Mouse (Mus musculus) heart, embryonic 10.5 days (tissue): Measurements from ENCODE around the gene B230219D22Rik. TPM values are rescaled to one million over a fixed set of nuclear protein-coding genes. Genes with fewer than 3 reads are reported as not detected.

Experiments
- DNase-seq: peaks from one replicate; pipeline ENCODE4 v3.0.0-alpha.2; 2017; ENCODE audit warnings: low spot score
- H3K27ac ChIP-seq: fragments of 300-500 bp; sonication (generic); 2 replicates; pipeline ENCODE4 v1.5.1; 2016; ENCODE audit warnings: mild to moderate bottlenecking
- H3K27me3 ChIP-seq: fragments of 300-500 bp; sonication (generic); 2 replicates; pipeline ENCODE4 v1.6.1; 2016; ENCODE audit warnings: mild to moderate bottlenecking; ENCODE audit not compliant: poor library complexity, insufficient read depth, severe bottlenecking
- H3K36me3 ChIP-seq: fragments of 300-500 bp; sonication (generic); 2 replicates; pipeline ENCODE4 v1.6.1; 2016; ENCODE audit warnings: mild to moderate bottlenecking, moderate library complexity
- H3K4me1 ChIP-seq: fragments of 300-500 bp; sonication (generic); 2 replicates; pipeline ENCODE4 v1.6.1; 2016; ENCODE audit warnings: mild to moderate bottlenecking
- H3K4me3 ChIP-seq: fragments of 300-500 bp; sonication (generic); 2 replicates; pipeline ENCODE4 v1.5.1; 2016; ENCODE audit warnings: mild to moderate bottlenecking, moderate library complexity
- H3K9me3 ChIP-seq: fragments of 300-500 bp; sonication (generic); 2 replicates; pipeline ENCODE4 v1.6.1; 2016; ENCODE audit warnings: mild to moderate bottlenecking, moderate library complexity
- WGBS: fragments of 180-500 bp; shearing (Covaris S2); methylation state at CpG from one replicate; pipeline ENCODE4 v1.1.7; 2016; 5-methylcytosine and 5-hydroxymethylcytosine counted together
- polyA plus RNA-seq: library from polyadenylated mRNA; unstranded; fragments of >200 nt; fragmentation: Nextera tagmentation; extraction: Ambion mirVana; gene quantifications from 2 replicates; pipeline ENCODE4 v1.2.1, GENCODE M21; 2016

The B230219D22Rik gene
- polyA plus RNA-seq, 1 experiment from 2014 or later = 61.3 TPM

GRCm38 (mm10) chr13:55732121-55732520 lies 39.2 kb downstream of the B230219D22Rik start:
- H3K27me3 ChIP-seq = no peaks in the 10 kb centered on the region
- DNase-seq = no peak
- 83% methylated on average over 2 of the region's 2 CpGs for WGBS
- no peaks in the 10 kb centered on the region for H3K36me3 ChIP-seq
- peaks cover 2% of the 10 kb centered on the region; the same call in 1 of the 2 replicates for H3K4me1 ChIP-seq
- H3K27ac ChIP-seq = no peak overlapping the region
- H3K4me3 ChIP-seq = no peak overlapping the region
- H3K9me3 ChIP-seq = no peaks in the 10 kb centered on the region

GRCm38 (mm10) chr13:55733628-55734502 lies 40.9 kb downstream of the B230219D22Rik start:
- WGBS = 84% methylated on average over 22 of the region's 22 CpGs
- Histone ChIP-seq H3K4me3 (no peak overlapping the region), H3K36me3 (no peaks in the 10 kb centered on the region), H3K27ac (no peak overlapping the region), H3K4me1 (peaks cover 6% of the 10 kb centered on the region; the same call in 1 of the 2 replicates), H3K27me3 (no peaks in the 10 kb centered on the region), H3K9me3 (no peaks in the 10 kb centered on the region)
- no peak for DNase-seq

- Histone ChIP-seq H3K27ac (no peak overlapping the region), H3K4me1 (peaks cover 16% of the 10 kb centered on the region; the same call in 1 of the 2 replicates), H3K4me3 (no peak overlapping the region), H3K27me3 (no peaks in the 10 kb centered on the region), H3K9me3 (no peaks in the 10 kb centered on the region), H3K36me3 (no peaks in the 10 kb centered on the region)
- WGBS = 83% methylated on average over 8 of the region's 8 CpGs
- no peak for DNase-seq
Observed at GRCm38 (mm10) chr13:55737885-55738284, 45.0 kb downstream of the B230219D22Rik start.

GRCm38 (mm10) chr13:55742306-55742705 lies 49.4 kb downstream of the B230219D22Rik start:
- no peak for DNase-seq
- no peaks in the 10 kb centered on the region for H3K27me3 ChIP-seq
- 67% methylated on average over 8 of the region's 8 CpGs for WGBS
- H3K36me3 ChIP-seq = no peaks in the 10 kb centered on the region
- no peaks in the 10 kb centered on the region for H3K9me3 ChIP-seq
- H3K4me1 ChIP-seq = peaks cover 16% of the 10 kb centered on the region; the same call in 1 of the 2 replicates
- no peak overlapping the region for H3K27ac ChIP-seq
- H3K4me3 ChIP-seq = no peak overlapping the region

Other genes with a start within 250 kb of the B230219D22Rik start
- gene Grk6, start 248.1 kb upstream of the B230219D22Rik start, polyA plus RNA-seq = 29.5 and 44.2 TPM in 2 replicates
- gene Prr7, start 228.9 kb upstream of the B230219D22Rik start, polyA plus RNA-seq = 0.17 and 0.21 TPM in 2 replicates
- 101 and 166 TPM in 2 replicates for gene Dbn1, start 205.0 kb upstream of the B230219D22Rik start, polyA plus RNA-seq
- 397 and 462 TPM in 2 replicates for gene Pdlim7, start 179.4 kb upstream of the B230219D22Rik start, polyA plus RNA-seq
- gene Dok3, start 163.8 kb upstream of the B230219D22Rik start, polyA plus RNA-seq = 0.57 and 2.4 TPM in 2 replicates
- gene Ddx41, start 156.5 kb upstream of the B230219D22Rik start, polyA plus RNA-seq = 43.4 and 64.1 TPM in 2 replicates
- gene Fam193b, start 122.0 kb upstream of the B230219D22Rik start, polyA plus RNA-seq = 25.9 and 44.0 TPM in 2 replicates
- gene Tmed9, start 119.4 kb upstream of the B230219D22Rik start, polyA plus RNA-seq = 129 and 173 TPM in 2 replicates
- 23.9 and 27.6 TPM in 2 replicates for gene B4galt7, start 93.2 kb upstream of the B230219D22Rik start, polyA plus RNA-seq
- 31.3 and 41.8 TPM in 2 replicates for gene Caml, start 70.1 kb upstream of the B230219D22Rik start, polyA plus RNA-seq
- 26.8 and 36.4 TPM in 2 replicates for gene Ddx46, start 58.1 kb upstream of the B230219D22Rik start, polyA plus RNA-seq
- 61.3 and 69.5 TPM in 2 replicates for gene Txndc15, start 21.5 kb downstream of the B230219D22Rik start, polyA plus RNA-seq
- 52.3 and 54.2 TPM in 2 replicates for gene Pcbd2, start 34.2 kb downstream of the B230219D22Rik start, polyA plus RNA-seq
- gene Catsper3, start 91.4 kb downstream of the B230219D22Rik start, polyA plus RNA-seq = 0.10 TPM in 1 of 2 replicates, not detected in the other
- 0.53 and 3.8 TPM in 2 replicates for gene Pitx1, start 143.1 kb downstream of the B230219D22Rik start, polyA plus RNA-seq